Mouse (Mus musculus) MN1 (cell line): Measurements from ENCODE around the gene Ogfod1.

ENCODE experiments used
- DNase-seq: peaks from one replicate; pipeline ENCODE4 v3.0.0-alpha.2; 2016; ENCODE audit warnings: low spot score

The Ogfod1 gene

GRCm38 (mm10) chr8:94068793-94069192 lies 31.8 kb downstream of the Ogfod1 start:
- DNase-seq, result no peak

- DNase-seq, result no peak
These were observed 39.6 kb downstream of the Ogfod1 start for GRCm38 (mm10) chr8:94076461-94077192.

- no peak for DNase-seq
These were observed 51.0 kb downstream of the Ogfod1 start for GRCm38 (mm10) chr8:94087964-94088363.

DNA sequence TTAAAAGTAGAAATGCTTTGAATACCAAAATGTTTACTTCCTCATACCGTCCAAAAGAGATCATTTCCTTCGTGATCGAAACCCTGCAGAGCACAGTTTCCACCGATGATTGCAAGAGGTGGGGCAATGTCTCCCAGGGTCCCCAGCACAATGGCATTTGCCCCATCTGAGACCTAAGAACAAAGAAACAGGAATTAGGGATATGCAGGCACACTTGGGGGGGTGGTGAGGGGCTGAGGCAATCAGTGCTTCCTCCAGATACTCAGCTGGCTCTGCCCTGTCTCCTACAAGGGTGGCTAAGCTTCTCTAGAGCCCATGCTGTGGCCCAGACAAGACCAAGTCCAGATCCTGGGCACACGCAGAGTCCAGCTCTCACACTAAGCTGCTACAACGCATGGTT lies 52.7 kb downstream of the Ogfod1 start:
- DNase-seq, result no peak

GRCm38 (mm10) chr8:94092848-94093247 lies 55.9 kb downstream of the Ogfod1 start:
- no peak for DNase-seq

- DNase-seq, result no peak
These were observed 57.3 kb downstream of the Ogfod1 start for GRCm38 (mm10) chr8:94094281-94094680.

DNA sequence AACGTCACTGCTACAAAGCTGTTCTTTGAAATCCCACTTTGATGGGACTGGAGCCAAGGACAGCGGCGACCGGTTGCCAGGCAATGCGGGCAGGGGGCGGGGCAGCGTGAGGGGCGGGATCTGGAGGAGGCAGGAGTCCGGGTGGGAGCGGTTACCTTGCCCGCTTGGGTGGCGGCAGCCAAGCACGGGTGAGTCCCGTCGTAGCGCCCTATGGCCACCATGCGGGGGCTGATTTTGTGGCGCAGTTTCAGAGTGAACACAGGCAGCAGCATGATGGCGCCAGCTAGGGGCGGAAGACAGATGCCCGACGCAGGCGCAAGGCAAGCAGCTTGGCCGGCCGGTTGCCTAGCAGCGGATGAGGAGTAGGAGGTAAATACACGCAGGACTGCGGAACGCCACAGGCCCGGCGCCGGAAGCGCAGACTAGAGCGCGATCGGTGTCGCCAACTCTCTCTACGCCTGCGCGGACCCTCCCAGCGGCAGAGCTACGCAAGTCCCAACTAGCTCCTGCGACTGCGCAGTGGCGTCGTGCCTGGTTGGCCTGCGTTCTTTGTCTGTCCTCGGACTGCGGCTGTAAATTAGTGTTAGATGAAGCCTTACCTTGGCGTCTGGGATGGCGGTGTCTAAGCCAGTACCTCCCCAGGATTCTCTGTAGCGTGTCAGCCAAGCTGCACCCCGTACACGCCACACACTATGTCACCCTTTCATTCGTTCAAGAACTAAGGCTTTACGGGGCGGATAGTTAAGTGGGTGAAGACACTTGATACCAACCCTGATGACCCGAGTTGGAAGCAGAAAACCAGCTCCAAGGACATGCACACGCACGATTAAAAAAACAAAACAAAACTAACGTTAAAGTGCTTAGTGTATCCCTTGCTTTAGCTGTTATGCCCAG lies 61.3 kb downstream of the Ogfod1 start, which contains the start of gene Bbs2:
Gene Bbs2 (minus strand): TSS at position 848 of the 894 bp plus-strand sequence.
- DNase-seq, result peak; percentile 100

- peak; percentile 26 for DNase-seq
These were observed 62.0 kb downstream of the Ogfod1 start for GRCm38 (mm10) chr8:94098996-94099395.

- DNase-seq, result peak; percentile 68
These were observed 67.1 kb downstream of the Ogfod1 start for GRCm38 (mm10) chr8:94104146-94104545.

- DNase-seq, result peak; percentile 14
These were observed 70.9 kb downstream of the Ogfod1 start for GRCm38 (mm10) chr8:94107871-94108270.

DNA sequence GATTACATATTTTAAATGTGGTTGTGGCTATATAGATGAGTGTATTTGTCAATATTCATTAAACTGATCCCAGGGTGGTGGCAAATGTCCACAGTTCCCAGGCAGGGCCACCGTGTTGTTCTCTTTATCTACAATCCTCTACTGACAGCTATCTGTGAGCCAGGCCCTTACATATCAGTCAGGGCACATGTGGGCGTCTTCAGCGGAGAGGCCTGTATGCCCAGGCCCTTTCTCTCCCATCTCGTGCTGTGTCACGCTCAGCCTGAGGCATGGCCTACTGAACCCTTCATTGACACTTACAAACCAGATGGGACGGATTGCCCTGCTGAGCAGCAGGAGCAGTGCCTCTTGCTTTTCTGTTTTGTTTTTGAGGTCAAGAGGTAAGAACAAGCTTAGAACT lies 72.4 kb downstream of the Ogfod1 start:
- no peak for DNase-seq

- no peak for DNase-seq
These were observed 72.8 kb downstream of the Ogfod1 start for GRCm38 (mm10) chr8:94109835-94110234.

DNA sequence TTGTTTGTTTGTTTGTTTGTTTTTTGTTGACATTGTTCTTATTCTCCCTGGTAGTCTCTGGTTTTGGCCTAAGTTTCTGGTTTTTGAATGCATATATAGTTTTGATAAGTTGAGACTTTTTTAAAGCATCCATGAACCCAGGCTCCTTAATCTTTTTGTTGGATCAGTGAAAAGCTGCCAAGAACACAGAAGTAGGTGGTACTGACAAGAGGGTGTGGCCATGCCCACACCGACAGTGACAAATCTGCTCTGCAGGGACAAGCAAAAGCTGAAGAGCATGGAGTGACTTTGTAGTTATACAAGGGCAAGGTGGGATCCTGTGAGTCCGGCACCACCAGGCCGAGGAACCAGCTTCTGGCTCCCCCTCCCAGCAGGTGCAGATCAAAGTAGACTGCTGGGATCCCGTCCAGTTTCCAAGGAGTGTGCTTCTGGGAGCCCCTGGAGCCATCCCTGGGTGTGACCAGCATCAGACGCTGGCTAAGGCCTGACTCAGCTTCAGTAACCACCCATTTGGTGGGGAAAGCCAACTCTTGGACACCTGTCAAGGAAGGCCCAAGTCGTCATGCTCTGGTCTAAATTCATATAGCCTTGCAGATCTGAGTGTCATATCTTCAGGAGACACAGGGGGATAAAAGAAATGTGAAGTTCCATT lies 73.7 kb downstream of the Ogfod1 start:
- DNase-seq, result no peak

- DNase-seq, result no peak
These were observed 76.4 kb downstream of the Ogfod1 start for GRCm38 (mm10) chr8:94113435-94113834.

DNA sequence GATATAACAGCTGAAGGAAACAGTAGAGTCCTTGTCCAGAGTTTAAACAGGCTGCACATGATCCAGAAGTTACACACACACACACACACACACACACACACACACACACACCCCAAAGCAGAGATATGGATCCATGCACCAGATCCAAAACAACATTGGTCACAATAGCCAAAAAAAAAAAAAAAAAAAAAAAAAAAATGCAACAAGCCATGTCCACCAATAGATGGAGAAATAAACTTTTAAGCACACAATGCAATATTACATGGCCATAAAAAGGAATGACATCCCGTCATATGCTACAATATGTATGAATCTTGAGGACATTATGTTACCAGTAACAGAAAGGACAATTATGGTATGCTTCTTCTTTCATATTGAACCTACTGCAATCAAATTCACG lies 77.0 kb downstream of the Ogfod1 start:
- DNase-seq, result no peak
